Mouse (Mus musculus) gonadal fat pad, adult 2 months (tissue): ENCODE data around the gene Gm44596. TPM values are rescaled to one million over a fixed set of nuclear protein-coding genes. Genes with fewer than 3 reads are reported as not detected.
"Not testable (repeated sequence)": the region's sequence is repeated elsewhere in the genome, so short reads cannot be mapped to it uniquely, and the experiment has no call there.

Experiments
- DNase-seq: peaks from one replicate; pipeline ENCODE4 v3.0.0-alpha.2; 2012; ENCODE audit warnings: low read depth
- polyA plus RNA-seq: library from polyadenylated mRNA; depleted of rRNA; stranded (reverse); fragments of >200 nt; gene quantifications from 2 replicates; pipeline ENCODE4 v1.2.3, GENCODE M21; 2012

The Gm44596 gene
- polyA plus RNA-seq, 1 experiment: not detected

GRCm38 (mm10) chr6:128380594-128381167, 5.4 kb downstream of the Gm44596 start:
- not testable (repeated sequence) for DNase-seq

- DNase-seq: no peak
Measured at GRCm38 (mm10) chr6:128381254-128381653, 6.0 kb downstream of the Gm44596 start.

GRCm38 (mm10) chr6:128383752-128384151, 8.4 kb downstream of the Gm44596 start:
- no peak for DNase-seq

DNA sequence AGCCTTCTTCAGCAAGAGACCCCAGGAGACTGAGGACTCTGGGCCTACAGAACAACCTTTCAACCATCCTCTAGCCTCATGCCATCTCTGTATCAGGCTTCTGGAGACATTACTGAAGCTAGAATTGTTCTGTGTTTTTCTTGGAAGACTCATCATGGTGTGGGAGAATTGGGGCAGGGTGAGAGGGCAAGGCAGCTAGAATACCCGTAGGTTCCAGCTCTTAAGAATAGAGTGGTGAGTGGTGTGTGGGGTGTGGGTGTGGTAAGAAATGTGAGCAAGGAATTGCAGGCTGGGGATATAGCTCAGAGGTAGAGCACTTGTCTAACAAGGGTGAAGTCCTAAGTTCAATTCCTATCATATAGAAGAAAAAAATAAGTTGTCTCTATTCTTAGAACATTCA, 9.7 kb downstream of the Gm44596 start:
- DNase-seq: peak; percentile 75

GRCm38 (mm10) chr6:128389185-128389584, 13.9 kb downstream of the Gm44596 start:
- DNase-seq: peak; percentile 98

- peak; percentile 71 for DNase-seq
Measured at GRCm38 (mm10) chr6:128390683-128391082, 15.4 kb downstream of the Gm44596 start.

DNA sequence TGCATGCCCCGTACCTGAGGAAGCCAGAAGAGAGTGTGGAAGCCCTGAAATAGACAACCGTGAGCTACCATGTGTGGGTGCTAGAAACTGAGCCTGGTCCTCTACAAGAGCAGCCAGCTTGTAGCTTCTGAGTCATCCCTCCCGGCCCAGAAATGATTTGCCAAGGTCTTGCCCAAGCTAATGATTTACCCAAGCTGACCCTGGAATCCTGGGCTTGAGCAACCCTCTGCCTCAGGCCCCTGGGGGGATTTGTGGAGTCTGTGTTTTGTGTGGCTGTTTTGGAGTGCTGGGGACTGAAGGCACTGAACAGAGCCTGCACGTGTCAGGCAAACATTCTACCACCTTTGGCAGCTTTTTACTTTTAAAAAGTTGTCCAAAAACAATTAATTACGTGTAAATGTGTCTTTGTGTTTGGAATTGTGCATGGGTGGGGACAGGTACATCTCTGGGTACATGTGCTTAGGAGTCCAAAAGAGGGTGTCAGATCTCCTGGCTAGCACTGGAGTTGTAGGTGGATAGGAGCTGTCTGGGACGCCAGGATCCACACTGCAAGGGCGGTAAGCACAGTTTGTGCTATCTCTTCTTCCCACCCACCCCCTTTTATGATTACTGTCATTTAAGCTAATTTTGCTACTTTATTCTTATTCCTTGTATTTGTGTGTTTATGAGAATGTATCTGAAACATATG, 22.4 kb downstream of the Gm44596 start:
- peak; percentile 93 for DNase-seq

DNA sequence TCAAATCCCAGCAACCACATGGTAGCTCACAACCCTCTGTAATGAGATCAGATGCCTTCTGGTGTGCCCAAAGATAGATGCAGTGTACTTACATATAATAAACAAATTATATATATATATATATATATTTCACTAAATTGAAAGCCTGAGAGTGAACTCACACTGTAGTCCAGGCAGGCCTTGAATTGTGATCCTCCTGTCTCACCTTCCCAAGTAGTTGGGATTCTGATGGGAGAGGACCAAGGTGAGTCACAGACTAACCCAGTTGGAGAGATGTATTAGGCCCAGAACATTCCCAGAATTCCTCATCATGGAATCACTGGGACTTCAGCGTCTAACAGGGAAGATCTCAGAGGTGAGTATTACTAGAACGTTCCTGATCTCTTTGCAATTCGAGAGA, 23.7 kb downstream of the Gm44596 start, which contains the start of gene Nrip2:
Gene Nrip2 (plus strand): TSS at position 301 of the 400 bp plus-strand sequence.
- DNase-seq: no peak

DNA sequence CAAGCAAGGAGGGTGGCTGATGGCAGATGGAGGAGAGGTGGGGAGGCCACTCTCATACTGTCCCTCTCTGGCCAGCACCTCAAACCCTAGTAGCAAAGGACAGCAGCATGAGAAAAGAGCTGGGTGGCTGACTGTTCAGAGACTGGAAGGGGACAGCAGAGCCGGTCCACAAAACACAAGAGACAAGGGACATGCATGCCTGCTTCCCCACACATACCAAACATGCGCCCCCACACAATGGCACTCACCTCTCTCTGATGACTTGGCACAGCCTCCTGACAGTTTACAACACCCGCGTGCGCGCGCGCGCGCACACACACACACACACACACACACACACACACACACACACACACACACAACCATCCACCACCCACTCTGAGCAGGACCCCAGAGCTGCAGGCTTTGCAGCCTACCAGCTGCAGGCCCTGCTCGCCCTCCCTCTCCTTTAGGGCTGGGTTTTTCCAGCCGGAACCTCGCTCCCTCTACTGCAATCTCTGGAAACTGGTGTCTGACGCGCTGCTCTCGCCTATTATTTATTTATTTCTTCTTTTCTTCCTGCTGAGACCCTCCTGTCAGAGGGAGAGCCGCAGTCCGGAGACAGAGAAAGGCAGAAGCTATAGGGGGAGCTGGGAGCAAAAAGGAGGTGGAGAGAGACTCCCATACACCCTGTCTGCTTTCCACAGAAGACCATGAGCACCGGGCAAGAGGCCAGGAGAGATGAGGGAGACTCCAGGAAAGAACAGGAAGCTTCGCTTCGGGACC, 24.3 kb downstream of the Gm44596 start:
- no peak for DNase-seq

DNA sequence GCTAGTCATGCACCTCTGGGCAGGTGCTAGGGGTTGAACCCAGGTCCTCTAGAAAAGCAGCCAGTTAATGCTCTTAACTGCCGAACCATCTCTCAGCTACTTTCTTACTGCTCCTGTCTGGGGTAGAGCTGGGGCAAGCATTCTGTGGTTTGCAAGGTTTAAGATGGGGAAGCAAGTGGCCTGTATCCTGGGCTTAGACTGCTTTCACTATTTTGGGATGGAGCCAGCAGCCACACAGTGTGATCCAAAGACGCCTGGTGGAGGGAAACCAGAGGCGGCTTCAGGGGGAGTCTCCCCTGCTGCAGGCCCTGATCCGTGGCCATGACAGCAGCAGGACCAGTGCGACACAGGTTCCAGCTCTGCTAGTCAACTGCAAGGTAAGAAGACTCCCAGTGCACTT, 29.4 kb downstream of the Gm44596 start:
- DNase-seq: no peak

GRCm38 (mm10) chr6:128408544-128409125, 33.3 kb downstream of the Gm44596 start:
- DNase-seq: no peak

GRCm38 (mm10) chr6:128410305-128410704, 35.0 kb downstream of the Gm44596 start:
- DNase-seq: no peak

- no peak for DNase-seq
Measured at GRCm38 (mm10) chr6:128411115-128411514, 35.8 kb downstream of the Gm44596 start.

GRCm38 (mm10) chr6:128416169-128416568, 40.9 kb downstream of the Gm44596 start:
- DNase-seq: no peak

DNA sequence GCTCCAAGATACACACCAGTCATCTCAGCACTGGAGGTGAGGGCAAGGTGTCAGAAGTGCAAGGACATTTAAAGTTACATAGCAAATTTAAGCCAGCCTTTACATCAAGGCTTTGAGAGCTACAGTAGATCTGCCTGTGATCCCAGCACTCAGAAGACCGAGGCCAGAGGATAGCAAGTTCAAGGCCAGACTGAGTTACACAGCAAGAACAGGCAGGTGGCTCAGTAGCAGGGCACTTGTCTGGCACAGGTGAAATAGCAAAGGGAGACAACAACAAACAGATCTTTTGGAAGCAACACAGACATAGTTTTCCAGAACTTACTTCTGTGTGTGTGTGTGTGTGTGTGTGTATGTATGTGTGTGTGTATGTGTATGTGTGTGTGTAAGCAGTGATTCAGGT, 42.8 kb downstream of the Gm44596 start:
- DNase-seq: no peak

DNA sequence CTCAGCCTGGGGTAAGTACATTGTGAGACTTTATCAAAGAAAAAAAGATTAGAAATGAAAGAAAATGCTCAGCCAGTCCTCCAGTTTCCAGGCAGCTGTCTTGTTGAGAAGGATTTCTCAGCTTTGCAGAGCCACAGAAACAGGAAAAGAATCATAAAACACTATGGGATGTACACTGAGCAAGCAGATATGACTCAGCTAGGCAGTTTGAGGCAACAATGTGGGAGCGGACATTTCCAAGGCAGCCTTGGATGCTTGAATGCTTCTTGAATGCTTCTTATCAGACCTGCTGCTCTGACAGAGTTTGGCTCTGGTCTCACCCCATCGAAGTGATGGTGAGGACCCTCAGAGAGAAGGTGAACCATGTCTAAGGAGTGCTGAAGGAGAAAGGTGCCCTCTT, 45.7 kb downstream of the Gm44596 start:
- DNase-seq: no peak

DNA sequence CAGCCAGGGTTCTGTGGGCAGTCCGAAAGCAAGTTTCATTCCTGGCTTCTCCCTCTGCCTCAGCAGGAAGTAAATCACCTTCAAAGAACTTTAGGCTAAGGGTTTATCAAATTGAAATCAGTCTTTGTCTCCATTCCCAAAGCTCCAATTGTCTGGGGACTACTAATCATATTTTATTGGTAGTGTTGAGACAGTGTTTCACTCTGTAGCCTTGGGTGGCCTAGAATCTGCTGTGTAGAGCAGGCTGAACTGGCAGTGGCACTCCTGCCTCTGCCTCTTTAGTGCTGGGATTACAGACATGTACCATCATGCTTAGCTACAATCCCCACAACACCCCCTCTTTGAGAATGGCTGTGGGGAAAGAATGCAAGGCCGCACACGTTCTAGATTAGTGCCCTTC, 46.2 kb downstream of the Gm44596 start:
- DNase-seq: no peak

DNA sequence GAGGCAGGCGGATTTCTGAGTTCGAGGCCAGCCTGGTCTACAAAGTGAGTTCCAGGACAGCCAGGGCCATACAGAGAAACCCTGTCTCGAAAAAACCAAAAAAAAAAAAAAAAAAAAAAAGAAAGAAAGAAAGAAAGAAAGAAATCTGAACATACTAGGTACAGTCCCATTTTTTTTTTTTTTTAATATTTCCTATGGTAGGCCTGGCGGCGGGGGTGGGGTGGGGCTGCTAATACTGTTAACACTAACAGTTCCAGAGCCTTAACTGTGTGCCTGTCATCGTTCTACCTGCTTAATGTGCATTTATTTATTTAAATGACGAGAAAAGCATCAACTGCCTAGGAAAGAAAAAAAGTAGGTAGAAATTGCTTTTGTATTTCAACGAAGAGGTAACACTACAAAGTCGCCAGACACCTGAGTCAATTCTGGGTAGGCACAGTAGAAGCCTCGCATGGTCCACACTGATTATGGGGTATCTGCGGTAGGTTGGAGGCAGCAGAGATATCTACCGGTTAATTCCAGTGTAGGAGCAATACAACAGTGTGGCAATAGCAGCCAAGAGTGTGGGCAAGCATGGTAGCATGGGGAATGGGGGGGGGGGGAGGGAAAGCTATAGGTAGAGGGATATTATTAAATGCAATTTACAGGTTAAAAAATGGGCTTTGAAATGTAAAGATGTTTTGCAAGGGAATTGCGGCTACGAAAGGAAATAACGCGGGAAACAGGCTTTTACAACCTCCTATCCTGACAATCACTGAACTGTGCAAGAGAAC, 48.4 kb downstream of the Gm44596 start:
- DNase-seq: no peak

- DNase-seq: no peak
Measured at GRCm38 (mm10) chr6:128424269-128425019, 49.1 kb downstream of the Gm44596 start, which contains the start of gene Itfg2. Gene Itfg2, minus strand, starts transcription at chr6:128424931.

- DNase-seq: no peak
Measured at GRCm38 (mm10) chr6:128425046-128425445, 49.7 kb downstream of the Gm44596 start.

DNA sequence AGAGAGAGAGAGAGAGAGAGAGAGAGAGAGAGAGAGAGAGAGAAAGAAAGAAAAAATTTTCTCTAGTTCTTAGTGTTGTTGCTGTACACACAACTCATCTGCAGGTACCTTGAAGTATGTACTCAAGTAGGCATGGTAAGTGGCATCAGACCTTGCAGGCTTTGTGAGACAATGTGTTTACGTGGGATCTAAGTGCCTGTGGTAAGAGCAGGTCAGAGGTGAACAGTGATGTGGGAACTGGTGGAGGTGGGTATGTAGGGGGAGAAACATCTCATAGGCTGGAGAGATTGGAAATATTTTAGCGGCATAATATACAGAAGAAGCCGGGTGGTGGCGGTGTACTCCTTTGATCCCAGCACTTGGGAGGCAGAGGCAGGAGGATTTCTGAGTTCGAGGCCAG, 52.3 kb downstream of the Gm44596 start:
- DNase-seq: no peak
